Comparison of ENCODE assay signal across 11 mouse cellular contexts in genomic region chr3:96248141-96249033, GRCm38 (mm10). TPM values are rescaled to one million over a fixed set of nuclear protein-coding genes. Genes with fewer than 3 reads are reported as not detected.
A peak's percentile ranks its signal among the peaks of the same experiment; 100 is the strongest.
DNase-seq lines count a peak whose midpoint lies in the region; ATAC-seq lines count a peak whose summit lies in the region.
"Had no signal": no experiment of that assay in that cellular context is flagged by ENCODE, and none has a peak within 500 bp of the region (broad histone marks: within the 10 kb centered on the region; RNA-seq: fewer than 3 reads in every experiment).

No protein-coding gene starts in this region.

- H3K9ac ChIP-seq in forebrain, embryonic 12.5 days, result peak overlapping the region; percentile 75
- H3K9ac ChIP-seq in liver, embryonic 12.5 days, result peak overlapping the region; percentile 87

- H3K27me3 ChIP-seq in heart, embryonic 10.5 days (ENCODE audit: insufficient read depth, poor library complexity, severe bottlenecking), result no peaks in the 10 kb centered on the region
- H3K27me3 ChIP-seq in forebrain, embryonic 12.5 days, result no peaks in the 10 kb centered on the region
- no peaks in the 10 kb centered on the region for H3K27me3 ChIP-seq in liver, embryonic 12.5 days (replicated peaks)

- no peaks in the 10 kb centered on the region for H3K36me3 ChIP-seq in heart, embryonic 10.5 days
- no peaks in the 10 kb centered on the region for H3K36me3 ChIP-seq in forebrain, embryonic 12.5 days (replicated peaks)
- H3K36me3 ChIP-seq in liver, embryonic 12.5 days, result no peaks in the 10 kb centered on the region

- H3K4me2 ChIP-seq in forebrain, embryonic 12.5 days, result peak overlapping the region; percentile 60
- H3K4me2 ChIP-seq in liver, embryonic 12.5 days, result peak overlapping the region; percentile 71

- intact Hi-C loops in heart, postnatal 36 days (cut with DNase I), result no loop called here
- intact Hi-C loops in left cerebral cortex, postnatal 10 days (cut with DNase I), result no loop called here

- no peak for ATAC-seq in forebrain, embryonic 12.5 days (ENCODE audit: low FRiP score)
- no peak for ATAC-seq in liver, embryonic 12.5 days

- H3K9me3 ChIP-seq in heart, embryonic 10.5 days, result no peaks in the 10 kb centered on the region
- no peaks in the 10 kb centered on the region for H3K9me3 ChIP-seq in forebrain, embryonic 12.5 days
- no peaks in the 10 kb centered on the region for H3K9me3 ChIP-seq in liver, embryonic 12.5 days (replicated peaks)

- H3K4me3 ChIP-seq in heart, embryonic 10.5 days, result peak overlapping the region; percentile 59
- peak overlapping the region; percentile 45 for H3K4me3 ChIP-seq in forebrain, embryonic 12.5 days (replicated peaks)
- peak overlapping the region; percentile 61 for H3K4me3 ChIP-seq in liver, embryonic 12.5 days

- H3K4me1 ChIP-seq in heart, embryonic 10.5 days, result peaks cover 39% of the 10 kb centered on the region
- H3K4me1 ChIP-seq in forebrain, embryonic 12.5 days, result peaks cover 28% of the 10 kb centered on the region
- H3K4me1 ChIP-seq in liver, embryonic 12.5 days, result peaks cover 60% of the 10 kb centered on the region

- DNase-seq in heart, embryonic 10.5 days (ENCODE audit: low spot score), result no peak
- DNase-seq in heart, postnatal 36 days, result no peak
- DNase-seq in 416B (ENCODE audit: low read depth), result peak; percentile 70
- DNase-seq in cerebellum, postnatal 10 days, result no peak
- DNase-seq in left cerebral cortex, postnatal 10 days (ENCODE audit: extremely low spot score in 1 of 2, low spot score in 2 of 2), result no peak
- DNase-seq in right cerebral cortex, postnatal 4 days, result no peak
- DNase-seq: cerebellum, adult 2 months; left cerebral cortex, postnatal 4 days had no signal

- H3K27ac ChIP-seq in heart, embryonic 10.5 days, result peak overlapping the region; percentile 87
- peak overlapping the region; percentile 88 for H3K27ac ChIP-seq in forebrain, embryonic 12.5 days
- H3K27ac ChIP-seq in liver, embryonic 12.5 days, result peak overlapping the region; percentile 96

- WGBS in heart, embryonic 10.5 days, result 40% methylated on average over 6 of the region's 6 CpGs
- 48% methylated on average over 6 of the region's 6 CpGs for WGBS in forebrain, embryonic 12.5 days
- WGBS in liver, embryonic 12.5 days (ENCODE audit: insufficient replicate concordance), result 41% methylated on average over 6 of the region's 6 CpGs

RNA-seq across cellular contexts. Expression of gene Hist2h3c1, which starts 1.9 kb away (rescaled TPM):
- polyA plus RNA-seq in heart, embryonic 10.5 days (2016; fragmentation: Nextera tagmentation; extraction: Ambion mirVana), result 0.41 and 0.60 TPM in 2 replicates
- not detected for total RNA-seq in heart, postnatal 36 days (2021)
- polyA plus RNA-seq in forebrain, embryonic 12.5 days (2016; fragmentation: Nextera tagmentation; extraction: Ambion mirVana), result not detected in 2 replicates
- 2.7 and 3.0 TPM in 2 replicates for polyA plus RNA-seq in liver, embryonic 12.5 days (2016; fragmentation: Nextera tagmentation; extraction: Ambion mirVana)
- not detected for total RNA-seq in left cerebral cortex, postnatal 10 days (2021)
- polyA plus RNA-seq: cerebellum, adult 2 months; small intestine, adult 2 months had no signal

RNA-seq across cellular contexts. Expression of gene Hist2h2aa1, which starts 3.1 kb away (rescaled TPM):
- polyA plus RNA-seq in heart, embryonic 10.5 days (2016; fragmentation: Nextera tagmentation; extraction: Ambion mirVana), result 8.3 and 9.5 TPM in 2 replicates
- 10 to 100 TPM in 1 of 2 experiments, 1 to 10 TPM in 1; 6.4 to 16.6 TPM for total RNA-seq in heart, postnatal 36 days (2021)
- polyA plus RNA-seq in forebrain, embryonic 12.5 days (2016; fragmentation: Nextera tagmentation; extraction: Ambion mirVana), result 18.5 and 21.0 TPM in 2 replicates
- 23.9 and 29.2 TPM in 2 replicates for polyA plus RNA-seq in liver, embryonic 12.5 days (2016; fragmentation: Nextera tagmentation; extraction: Ambion mirVana)
- total RNA-seq in left cerebral cortex, postnatal 10 days (2021), result 1 to 10 TPM; 2.8 to 6.5 TPM

RNA-seq across cellular contexts. Expression of gene Hist2h2aa2, which starts 8.3 kb away (rescaled TPM):
- 13.0 and 21.3 TPM in 2 replicates for polyA plus RNA-seq in heart, embryonic 10.5 days (2016; fragmentation: Nextera tagmentation; extraction: Ambion mirVana)
- total RNA-seq in heart, postnatal 36 days (2021), result 100 to 1,000 TPM; 243 to 253 TPM
- polyA plus RNA-seq in forebrain, embryonic 12.5 days (2016; fragmentation: Nextera tagmentation; extraction: Ambion mirVana), result 79.4 and 86.1 TPM in 2 replicates
- polyA plus RNA-seq in liver, embryonic 12.5 days (2016; fragmentation: Nextera tagmentation; extraction: Ambion mirVana), result 55.9 and 73.8 TPM in 2 replicates
- 100 to 1,000 TPM; 281 to 297 TPM for total RNA-seq in left cerebral cortex, postnatal 10 days (2021)

RNA-seq across cellular contexts. Expression of gene Hist2h3c2, which starts 9.5 kb away (rescaled TPM):
- 3.4 and 5.1 TPM in 2 replicates for polyA plus RNA-seq in heart, embryonic 10.5 days (2016; fragmentation: Nextera tagmentation; extraction: Ambion mirVana)
- 10 to 100 TPM in 1 of 2 experiments, 1 to 10 TPM in 1; 8.9 to 10.6 TPM for total RNA-seq in heart, postnatal 36 days (2021)
- polyA plus RNA-seq in forebrain, embryonic 12.5 days (2016; fragmentation: Nextera tagmentation; extraction: Ambion mirVana), result 11.6 and 17.3 TPM in 2 replicates
- polyA plus RNA-seq in liver, embryonic 12.5 days (2016; fragmentation: Nextera tagmentation; extraction: Ambion mirVana), result 12.3 and 13.8 TPM in 2 replicates
- total RNA-seq in left cerebral cortex, postnatal 10 days (2021), result 10 to 100 TPM; 10.2 to 10.9 TPM

RNA-seq across cellular contexts. Expression of gene Hist2h4, which starts 14.7 kb away (rescaled TPM):
- 2.1 and 2.8 TPM in 2 replicates for polyA plus RNA-seq in heart, embryonic 10.5 days (2016; fragmentation: Nextera tagmentation; extraction: Ambion mirVana)
- total RNA-seq in heart, postnatal 36 days (2021), result 10 to 100 TPM; 14.0 to 17.5 TPM
- polyA plus RNA-seq in forebrain, embryonic 12.5 days (2016; fragmentation: Nextera tagmentation; extraction: Ambion mirVana), result 16.1 and 19.5 TPM in 2 replicates
- polyA plus RNA-seq in liver, embryonic 12.5 days (2016; fragmentation: Nextera tagmentation; extraction: Ambion mirVana), result 27.0 and 29.3 TPM in 2 replicates
- 10 to 100 TPM; 34.4 to 37.7 TPM for total RNA-seq in left cerebral cortex, postnatal 10 days (2021)
